Mouse (Mus musculus): Measurements from ENCODE around the gene B4galt5. TPM values are rescaled to one million over a fixed set of nuclear protein-coding genes. Genes with fewer than 3 reads are reported as not detected.

B4galt5 gene
- polyA plus RNA-seq, 1 experiment, result 5.8 TPM

DNA sequence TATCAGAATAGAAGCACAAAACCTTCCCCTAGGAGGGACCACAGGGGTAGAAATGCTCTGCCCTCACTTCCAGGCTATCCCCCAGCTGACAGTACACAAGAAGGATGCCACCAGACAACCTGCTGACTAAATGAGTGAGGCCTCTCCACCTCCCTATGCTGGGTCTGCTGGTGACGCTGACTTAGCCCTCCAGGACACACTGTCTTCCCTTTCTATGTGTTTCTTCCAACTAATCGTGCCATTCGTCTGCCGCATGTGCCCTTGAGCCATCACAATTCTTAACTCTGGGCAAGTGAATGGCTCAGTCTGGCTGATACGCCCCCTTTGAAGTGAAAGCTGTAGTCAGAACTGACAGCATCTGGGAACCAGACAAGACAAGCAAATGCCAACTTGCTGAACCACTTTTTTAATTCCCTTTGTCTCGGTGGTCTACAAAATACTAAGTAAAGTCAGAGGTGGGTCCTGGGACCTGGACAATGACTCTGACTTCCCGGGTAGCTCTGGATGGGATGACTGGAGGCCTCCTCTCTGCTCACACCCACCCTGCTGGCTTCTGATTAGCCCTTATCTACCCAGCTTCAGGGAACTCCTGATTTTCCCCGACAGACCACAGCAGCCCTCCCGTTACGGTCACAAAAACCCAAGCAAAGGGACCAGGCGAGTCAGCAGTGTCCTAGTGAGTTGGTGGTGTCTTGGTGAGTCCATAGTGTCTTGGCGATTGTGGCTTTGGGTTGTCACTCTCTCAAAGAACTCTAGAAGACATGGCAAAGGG, 5.4 kb downstream of the B4galt5 start:
- H3K27ac ChIP-seq (ENCODE audit: control insufficient read depth, insufficient read depth, low read depth, low read length), result no peak overlapping the region

GRCm38 (mm10) chr2:167342876-167343275, 6.1 kb downstream of the B4galt5 start:
- Histone ChIP-seq H3K4me1 (ENCODE audit: control insufficient read depth, insufficient read depth, low read length) (no peaks in the 10 kb centered on the region), H3K4me3 (ENCODE audit: control insufficient read depth, low read depth, low read length) (no peak overlapping the region), H3K27ac (ENCODE audit: control insufficient read depth, insufficient read depth, low read depth, low read length) (no peak overlapping the region), H3K36me3 (ENCODE audit: control insufficient read depth, insufficient read depth, low read length) (no peaks in the 10 kb centered on the region), H3K27me3 (ENCODE audit: control insufficient read depth, insufficient read depth, low read length) (no peaks in the 10 kb centered on the region)
- TF ChIP-seq POLR2A (IDR thresholded peaks at IDR 0.05; ENCODE audit: control insufficient read depth, low read depth, low read length), result no peak
- TF ChIP-seq CTCF (IDR thresholded peaks at IDR 0.05; ENCODE audit: control insufficient read depth, insufficient read depth, insufficient replicate concordance, low read depth, low read length), result no peak

More for the DNA sequence above, 5.4 kb downstream of the B4galt5 start:
- no peak overlapping the region for H3K4me3 ChIP-seq (ENCODE audit: control insufficient read depth, low read depth, low read length)
- no peaks in the 10 kb centered on the region for H3K36me3 ChIP-seq (ENCODE audit: control insufficient read depth, insufficient read depth, low read length)
- H3K27me3 ChIP-seq (ENCODE audit: control insufficient read depth, insufficient read depth, low read length), result no peaks in the 10 kb centered on the region
- TF ChIP-seq POLR2A (IDR thresholded peaks at IDR 0.05; ENCODE audit: control insufficient read depth, low read depth, low read length), result no peak
- TF ChIP-seq CTCF (IDR thresholded peaks at IDR 0.05; ENCODE audit: control insufficient read depth, insufficient read depth, insufficient replicate concordance, low read depth, low read length), result no peak
- H3K4me1 ChIP-seq (ENCODE audit: control insufficient read depth, insufficient read depth, low read length), result no peaks in the 10 kb centered on the region; the same call in 1 of the 2 replicates

- Histone ChIP-seq H3K27me3 (ENCODE audit: control insufficient read depth, insufficient read depth, low read length) (no peaks in the 10 kb centered on the region), H3K4me1 (ENCODE audit: control insufficient read depth, insufficient read depth, low read length) (no peaks in the 10 kb centered on the region), H3K36me3 (ENCODE audit: control insufficient read depth, insufficient read depth, low read length) (no peaks in the 10 kb centered on the region), H3K27ac (ENCODE audit: control insufficient read depth, insufficient read depth, low read depth, low read length) (no peak overlapping the region), H3K4me3 (ENCODE audit: control insufficient read depth, low read depth, low read length) (no peak overlapping the region)
- TF ChIP-seq POLR2A (IDR thresholded peaks at IDR 0.05; ENCODE audit: control insufficient read depth, low read depth, low read length) (no peak), CTCF (IDR thresholded peaks at IDR 0.05; ENCODE audit: control insufficient read depth, insufficient read depth, insufficient replicate concordance, low read depth, low read length) (no peak)
These were observed 11.4 kb downstream of the B4galt5 start for GRCm38 (mm10) chr2:167337580-167337979.

DNA sequence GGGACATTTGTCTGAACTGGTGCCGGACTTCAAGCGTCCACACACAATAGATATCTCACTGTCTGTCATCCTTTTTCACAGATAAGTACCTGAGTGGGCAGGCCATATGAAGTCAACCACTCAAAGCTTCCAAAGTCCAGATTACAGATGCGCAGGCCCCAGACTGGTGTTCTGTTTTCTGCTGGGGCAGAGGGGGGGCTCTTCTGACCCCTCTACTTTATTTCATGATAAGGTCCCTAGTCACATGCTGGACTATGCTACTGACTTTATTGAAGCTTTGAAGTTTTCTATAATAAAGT, 11.8 kb downstream of the B4galt5 start:
- H3K4me1 ChIP-seq (ENCODE audit: control insufficient read depth, insufficient read depth, low read length), result no peaks in the 10 kb centered on the region
- H3K4me3 ChIP-seq (ENCODE audit: control insufficient read depth, low read depth, low read length), result no peak overlapping the region
- TF ChIP-seq CTCF (IDR thresholded peaks at IDR 0.05; ENCODE audit: control insufficient read depth, insufficient read depth, insufficient replicate concordance, low read depth, low read length) (no peak), POLR2A (IDR thresholded peaks at IDR 0.05; ENCODE audit: control insufficient read depth, low read depth, low read length) (no peak)
- H3K36me3 ChIP-seq (ENCODE audit: control insufficient read depth, insufficient read depth, low read length), result no peaks in the 10 kb centered on the region
- H3K27me3 ChIP-seq (ENCODE audit: control insufficient read depth, insufficient read depth, low read length), result no peaks in the 10 kb centered on the region
- H3K27ac ChIP-seq (ENCODE audit: control insufficient read depth, insufficient read depth, low read depth, low read length), result no peak overlapping the region

- Histone ChIP-seq H3K27ac (ENCODE audit: control insufficient read depth, insufficient read depth, low read depth, low read length) (no peak overlapping the region), H3K27me3 (ENCODE audit: control insufficient read depth, insufficient read depth, low read length) (no peaks in the 10 kb centered on the region), H3K4me1 (ENCODE audit: control insufficient read depth, insufficient read depth, low read length) (no peaks in the 10 kb centered on the region), H3K4me3 (ENCODE audit: control insufficient read depth, low read depth, low read length) (no peak overlapping the region), H3K36me3 (ENCODE audit: control insufficient read depth, insufficient read depth, low read length) (no peaks in the 10 kb centered on the region)
- no peak for TF ChIP-seq POLR2A (IDR thresholded peaks at IDR 0.05; ENCODE audit: control insufficient read depth, low read depth, low read length)
- TF ChIP-seq CTCF (IDR thresholded peaks at IDR 0.05; ENCODE audit: control insufficient read depth, insufficient read depth, insufficient replicate concordance, low read depth, low read length), result no peak
These were observed 12.4 kb downstream of the B4galt5 start for GRCm38 (mm10) chr2:167336384-167337213.

DNA sequence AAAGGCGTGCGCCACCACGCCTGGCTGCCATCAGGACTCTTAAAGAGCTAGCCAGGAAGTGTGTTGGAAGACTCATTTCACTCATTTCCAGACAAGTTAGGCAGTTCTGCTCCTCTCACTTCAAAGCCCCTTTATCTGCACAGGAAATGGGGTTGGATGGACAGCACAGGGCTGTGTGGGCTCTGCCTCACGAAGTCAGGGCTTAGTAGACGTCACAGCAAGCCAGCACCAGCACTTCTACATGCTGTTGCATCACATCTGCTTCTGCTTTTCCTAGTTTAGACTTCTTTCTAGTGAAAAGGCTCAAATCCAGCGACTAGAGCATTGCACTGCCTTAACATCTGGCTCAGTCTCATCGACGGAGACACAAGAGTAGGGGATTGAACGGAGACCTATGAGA, 13.9 kb downstream of the B4galt5 start:
- no peaks in the 10 kb centered on the region for H3K36me3 ChIP-seq (ENCODE audit: control insufficient read depth, insufficient read depth, low read length)

GRCm38 (mm10) chr2:167334312-167334711, 14.7 kb downstream of the B4galt5 start:
- no peak overlapping the region for H3K27ac ChIP-seq (ENCODE audit: control insufficient read depth, insufficient read depth, low read depth, low read length)
- no peaks in the 10 kb centered on the region for H3K36me3 ChIP-seq (ENCODE audit: control insufficient read depth, insufficient read depth, low read length)
- no peak for TF ChIP-seq POLR2A (IDR thresholded peaks at IDR 0.05; ENCODE audit: control insufficient read depth, low read depth, low read length)
- H3K4me3 ChIP-seq (ENCODE audit: control insufficient read depth, low read depth, low read length), result no peak overlapping the region
- H3K27me3 ChIP-seq (ENCODE audit: control insufficient read depth, insufficient read depth, low read length), result no peaks in the 10 kb centered on the region
- no peaks in the 10 kb centered on the region for H3K4me1 ChIP-seq (ENCODE audit: control insufficient read depth, insufficient read depth, low read length)

More for the DNA sequence above, 13.9 kb downstream of the B4galt5 start:
- TF ChIP-seq CTCF (IDR thresholded peaks at IDR 0.05; ENCODE audit: control insufficient read depth, insufficient read depth, insufficient replicate concordance, low read depth, low read length) (no peak), POLR2A (IDR thresholded peaks at IDR 0.05; ENCODE audit: control insufficient read depth, low read depth, low read length) (no peak)
- Histone ChIP-seq H3K27me3 (ENCODE audit: control insufficient read depth, insufficient read depth, low read length) (no peaks in the 10 kb centered on the region), H3K4me3 (ENCODE audit: control insufficient read depth, low read depth, low read length) (no peak overlapping the region), H3K27ac (ENCODE audit: control insufficient read depth, insufficient read depth, low read depth, low read length) (no peak overlapping the region), H3K4me1 (ENCODE audit: control insufficient read depth, insufficient read depth, low read length) (no peaks in the 10 kb centered on the region)
